Mouse (Mus musculus): Measurements from ENCODE around the gene Rapgef4. TPM values are rescaled to one million over a fixed set of nuclear protein-coding genes. Genes with fewer than 3 reads are reported as not detected.
"Not testable (repeated sequence)": the region's sequence is repeated elsewhere in the genome, so short reads cannot be mapped to it uniquely, and the experiment has no call there.

Gene Rapgef4
- total RNA-seq, 2 experiments from 2014 or later, result not detected

DNA sequence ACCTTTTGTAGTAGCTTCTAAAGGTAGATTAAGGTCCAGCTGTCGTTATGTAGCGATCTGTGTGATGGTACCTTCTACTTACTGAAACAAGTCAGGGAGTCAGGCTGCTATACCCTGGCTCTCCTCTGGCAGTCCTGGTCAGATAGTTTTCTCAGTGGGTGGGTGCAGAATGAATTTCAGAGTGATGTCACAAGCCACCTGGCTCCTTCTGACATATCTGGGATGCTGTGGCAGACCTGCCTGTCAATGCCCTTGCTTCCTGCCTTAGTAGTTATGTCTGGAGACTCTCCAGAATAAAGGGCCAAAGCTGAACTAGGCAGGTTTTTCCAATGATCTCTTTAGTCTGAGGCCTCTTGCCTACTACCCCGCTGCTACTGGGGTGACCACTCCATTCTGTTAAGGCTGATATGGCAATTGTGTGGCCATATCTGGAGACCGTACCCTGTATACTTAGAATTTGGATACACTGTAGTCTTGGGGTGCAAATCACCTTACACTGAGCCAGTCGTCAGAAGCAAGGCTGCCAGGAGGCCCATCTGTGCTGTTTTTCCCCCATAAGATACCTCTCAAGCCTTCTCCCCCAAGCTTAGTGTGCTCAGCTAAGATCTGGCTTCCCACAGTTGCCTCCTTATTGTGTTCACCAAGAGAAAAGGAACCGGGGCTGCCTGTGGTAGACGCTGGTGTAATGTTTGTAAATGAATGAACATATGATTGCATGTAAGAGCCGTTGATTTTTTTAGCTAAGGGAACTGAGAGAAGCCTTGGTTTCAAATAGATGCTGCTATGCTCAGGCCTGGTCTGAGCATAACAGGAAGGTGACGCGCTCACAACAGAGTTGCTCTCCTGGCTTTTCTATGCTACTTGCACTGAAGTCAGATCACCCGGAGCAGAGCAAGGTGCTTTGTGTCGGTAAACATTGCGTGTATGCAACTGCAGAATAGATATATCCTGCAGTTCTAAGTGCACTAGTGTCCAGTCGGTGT lies 159.1 kb downstream of the Rapgef4 start:
- no peak for ATAC-seq (replicated peaks; ENCODE audit: low FRiP score, low TSS enrichment, poor library complexity, severe bottlenecking)

DNA sequence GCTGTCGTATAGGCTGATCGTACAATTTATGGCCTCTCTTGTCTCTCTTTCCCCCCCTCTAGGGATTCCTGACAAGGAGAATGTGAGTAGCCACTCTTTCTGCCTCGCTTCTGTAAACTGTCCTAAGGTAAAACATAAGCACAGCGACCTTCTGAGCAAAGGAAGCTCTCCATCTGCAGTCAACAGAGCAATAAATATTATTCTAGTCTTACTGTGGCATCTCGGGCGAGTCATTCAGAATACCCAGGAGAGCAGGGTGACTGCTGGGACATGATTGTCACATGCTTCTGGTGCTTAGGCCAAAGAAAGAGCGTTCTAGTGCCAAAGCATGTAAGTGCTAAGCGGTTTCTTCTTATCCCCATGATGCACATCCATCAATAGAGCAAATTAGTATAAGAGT lies 160.1 kb downstream of the Rapgef4 start:
- no peak for ATAC-seq (replicated peaks; ENCODE audit: low FRiP score, low TSS enrichment, poor library complexity, severe bottlenecking)

GRCm38 (mm10) chr2:72141732-72142131 lies 160.7 kb downstream of the Rapgef4 start:
- not testable (repeated sequence) for ATAC-seq (replicated peaks; ENCODE audit: low FRiP score, low TSS enrichment, poor library complexity, severe bottlenecking)

DNA sequence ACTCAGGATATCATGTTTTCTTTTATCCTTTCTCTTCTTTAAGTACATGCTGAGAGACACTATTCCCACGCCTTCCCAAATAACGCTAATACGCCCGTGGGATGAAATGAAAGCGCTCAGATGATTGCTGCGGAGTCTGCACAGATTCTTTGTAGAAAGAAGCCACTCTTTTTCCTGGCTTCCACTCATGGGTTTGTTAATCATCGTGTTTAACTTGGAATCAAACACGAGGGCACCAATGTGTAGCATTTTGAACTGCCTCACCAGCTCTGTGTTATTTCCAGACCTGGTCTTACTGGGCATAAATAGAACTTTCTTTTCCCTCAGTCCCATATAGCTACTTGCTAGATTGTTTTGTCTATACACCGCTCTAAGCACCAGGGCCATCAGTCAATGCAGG lies 162.4 kb downstream of the Rapgef4 start:
- no peak for ATAC-seq (replicated peaks; ENCODE audit: low FRiP score, low TSS enrichment, poor library complexity, severe bottlenecking)

- ATAC-seq (replicated peaks; ENCODE audit: low FRiP score, low TSS enrichment, poor library complexity, severe bottlenecking), result no peak
These were observed 163.6 kb downstream of the Rapgef4 start for GRCm38 (mm10) chr2:72144576-72145200.

DNA sequence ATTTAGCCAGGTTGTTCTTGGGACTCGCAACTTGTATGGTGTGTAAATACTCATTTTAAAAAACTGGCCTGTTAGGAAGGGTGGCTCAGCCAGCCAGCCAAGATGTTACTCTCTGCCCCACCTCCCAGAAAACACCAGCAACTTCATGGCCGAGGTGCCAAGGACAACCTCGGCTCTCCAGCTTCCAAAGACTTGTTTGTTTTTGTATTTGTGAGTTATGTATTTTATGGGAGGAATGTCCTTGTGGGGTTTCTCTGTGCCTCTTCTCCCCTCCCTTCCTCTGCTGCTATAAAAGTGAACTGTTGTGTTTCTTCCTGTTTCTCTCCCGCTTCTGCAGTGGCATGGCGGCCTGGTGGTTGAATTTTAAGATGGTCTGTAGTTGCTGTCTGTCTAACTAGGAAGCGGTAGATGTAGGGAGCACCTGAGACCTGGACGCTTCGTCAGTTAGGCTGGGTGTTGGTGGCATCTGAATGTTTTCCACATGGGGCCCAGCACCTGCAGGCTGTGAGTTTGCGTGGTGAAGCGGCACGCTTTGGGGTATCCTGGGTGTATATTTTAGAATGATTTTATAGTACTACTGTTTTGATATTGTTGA lies 164.3 kb downstream of the Rapgef4 start:
- no peak for ATAC-seq (replicated peaks; ENCODE audit: low FRiP score, low TSS enrichment, poor library complexity, severe bottlenecking)

GRCm38 (mm10) chr2:72146061-72146460 lies 165.0 kb downstream of the Rapgef4 start:
- ATAC-seq (replicated peaks; ENCODE audit: low FRiP score, low TSS enrichment, poor library complexity, severe bottlenecking), result no peak

DNA sequence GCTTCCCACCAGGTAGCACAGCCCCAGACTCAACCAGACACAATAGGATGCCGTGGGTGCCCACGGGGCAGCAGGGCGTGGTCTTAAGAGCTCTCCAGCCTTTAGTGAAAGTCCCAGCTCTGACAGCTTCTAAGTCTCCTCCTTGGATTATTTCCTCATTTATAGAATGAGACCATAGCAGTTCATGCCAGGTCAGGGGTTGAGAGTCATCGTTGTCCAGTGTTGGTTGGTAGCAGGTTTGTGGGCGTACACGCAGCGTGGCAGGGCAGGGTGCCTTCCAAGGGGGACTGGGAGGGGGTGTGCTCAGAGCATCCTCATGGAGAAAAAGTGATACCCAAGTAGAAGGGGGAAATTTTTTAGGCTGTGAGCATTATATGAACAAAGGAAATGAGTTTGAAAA lies 166.2 kb downstream of the Rapgef4 start:
- ATAC-seq (replicated peaks; ENCODE audit: low FRiP score, low TSS enrichment, poor library complexity, severe bottlenecking), result no peak

DNA sequence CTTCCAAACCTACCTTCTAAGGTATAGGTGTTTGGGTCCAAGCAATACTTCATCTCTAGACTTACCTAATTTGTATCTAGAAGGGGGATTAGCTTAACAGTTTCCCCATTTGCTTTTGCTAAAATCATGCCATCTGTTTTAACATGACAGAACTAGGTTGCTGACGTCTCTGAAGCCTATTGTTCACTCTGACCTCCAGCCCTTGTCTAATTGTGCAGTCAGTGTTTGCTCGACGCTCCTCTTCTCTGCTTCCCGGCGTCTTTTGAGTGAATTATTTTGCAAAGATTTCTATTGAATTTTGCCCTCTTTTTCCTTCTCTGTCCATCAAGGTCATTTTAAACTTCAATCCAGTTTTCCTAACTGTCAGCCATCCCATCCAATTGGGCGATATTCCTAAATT lies 166.7 kb downstream of the Rapgef4 start:
- ATAC-seq (replicated peaks; ENCODE audit: low FRiP score, low TSS enrichment, poor library complexity, severe bottlenecking), result no peak

DNA sequence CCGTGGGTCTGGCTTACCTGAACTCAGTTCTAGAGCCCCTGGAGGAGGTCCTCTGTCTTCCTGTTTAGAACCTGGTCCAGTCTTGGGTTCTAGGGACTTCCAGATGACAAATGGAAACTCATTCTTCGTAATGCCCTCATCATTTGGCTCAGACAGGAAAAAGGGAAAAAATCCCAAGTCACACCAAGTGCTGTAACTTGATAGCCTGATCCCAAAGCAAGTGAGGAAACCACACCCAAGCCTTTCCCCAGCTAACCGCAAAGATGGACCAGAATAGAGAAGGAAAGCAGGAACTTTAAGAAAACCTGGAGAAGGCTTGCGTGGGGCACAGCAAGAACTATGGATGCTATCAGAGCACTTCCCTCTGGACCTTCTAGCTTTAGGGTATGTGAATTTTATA lies 167.6 kb downstream of the Rapgef4 start:
- no peak for ATAC-seq (replicated peaks; ENCODE audit: low FRiP score, low TSS enrichment, poor library complexity, severe bottlenecking)

GRCm38 (mm10) chr2:72149059-72149458 lies 168.0 kb downstream of the Rapgef4 start:
- ATAC-seq (replicated peaks; ENCODE audit: low FRiP score, low TSS enrichment, poor library complexity, severe bottlenecking), result no peak

- peak; percentile 95 for ATAC-seq (replicated peaks; ENCODE audit: low FRiP score, low TSS enrichment, poor library complexity, severe bottlenecking)
These were observed 170.9 kb downstream of the Rapgef4 start for GRCm38 (mm10) chr2:72151792-72152554.

GRCm38 (mm10) chr2:72152746-72153145 lies 171.7 kb downstream of the Rapgef4 start:
- no peak for ATAC-seq (replicated peaks; ENCODE audit: low FRiP score, low TSS enrichment, poor library complexity, severe bottlenecking)

DNA sequence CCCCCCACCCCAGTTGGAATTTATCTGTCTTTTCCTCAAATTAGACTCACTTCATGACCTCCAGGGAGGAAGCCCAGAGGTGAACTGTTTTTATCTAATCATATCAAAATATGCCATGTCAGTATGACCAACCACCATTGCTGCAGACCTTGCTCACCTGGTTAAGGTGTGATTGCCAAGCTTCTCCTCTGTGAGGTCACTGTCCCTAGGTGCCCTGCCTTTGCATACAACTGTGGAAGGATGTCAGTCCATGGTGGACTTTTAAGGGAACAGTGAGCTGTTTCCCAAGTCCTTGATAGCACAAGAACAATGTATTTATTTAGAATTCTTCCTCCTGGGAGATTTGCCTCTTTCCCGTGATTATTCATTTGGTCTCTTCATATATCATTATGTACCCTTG lies 172.8 kb downstream of the Rapgef4 start:
- ATAC-seq (replicated peaks; ENCODE audit: low FRiP score, low TSS enrichment, poor library complexity, severe bottlenecking), result no peak

DNA sequence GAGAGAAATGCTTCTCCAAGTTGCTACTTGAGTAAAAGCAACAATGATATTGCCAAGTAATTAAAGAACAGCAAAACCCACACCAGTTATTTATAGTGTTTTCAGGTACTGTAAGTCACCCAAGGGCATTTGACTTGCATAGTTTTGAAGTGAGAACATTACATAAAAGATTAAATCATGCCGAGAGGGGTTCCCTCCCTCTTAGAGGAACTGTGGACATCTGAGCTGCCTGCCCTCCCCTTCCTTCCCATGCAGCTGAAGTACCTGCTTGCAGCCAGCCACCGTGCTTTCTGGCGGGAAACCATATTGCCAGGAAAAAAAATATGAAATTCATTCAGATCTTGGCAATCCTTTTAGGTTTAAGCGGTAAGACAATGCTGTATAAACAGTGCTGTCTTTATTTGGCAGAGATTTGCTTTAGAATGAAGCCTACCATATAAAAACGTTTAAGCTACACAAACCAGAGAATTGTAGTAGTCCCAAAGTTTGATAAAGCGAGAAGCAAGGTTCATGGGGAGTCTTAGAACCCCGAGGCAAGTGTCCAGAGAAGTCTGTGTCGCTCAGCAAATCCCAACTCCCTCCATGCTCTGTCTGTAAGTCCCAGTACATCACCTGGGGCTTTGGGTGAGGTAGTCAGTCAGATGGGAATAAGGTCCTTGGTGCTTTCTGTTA lies 174.2 kb downstream of the Rapgef4 start:
- no peak for ATAC-seq (replicated peaks; ENCODE audit: low FRiP score, low TSS enrichment, poor library complexity, severe bottlenecking)

GRCm38 (mm10) chr2:72156484-72156883 lies 175.4 kb downstream of the Rapgef4 start:
- no peak for ATAC-seq (replicated peaks; ENCODE audit: low FRiP score, low TSS enrichment, poor library complexity, severe bottlenecking)

GRCm38 (mm10) chr2:72157561-72157960 lies 176.5 kb downstream of the Rapgef4 start:
- peak; percentile 88 for ATAC-seq (replicated peaks; ENCODE audit: low FRiP score, low TSS enrichment, poor library complexity, severe bottlenecking)

DNA sequence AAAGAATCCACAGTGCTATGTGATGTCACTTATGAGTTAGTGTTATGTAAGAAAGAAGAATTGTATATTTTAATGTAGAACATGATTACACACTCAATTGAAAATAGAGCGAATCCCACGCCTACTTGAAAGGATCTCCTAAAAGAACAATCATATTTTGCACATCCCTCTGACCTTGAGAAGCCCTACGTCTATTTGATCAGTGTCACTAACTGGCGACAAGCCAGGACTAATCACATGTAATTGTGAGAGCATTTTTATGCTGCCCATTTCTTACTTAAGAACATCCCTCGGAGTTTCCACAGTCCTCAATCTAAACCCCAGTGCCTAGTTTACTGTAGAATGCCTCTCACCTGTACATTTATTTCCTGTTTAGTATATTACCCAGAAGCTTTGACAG lies 177.0 kb downstream of the Rapgef4 start:
- ATAC-seq (replicated peaks; ENCODE audit: low FRiP score, low TSS enrichment, poor library complexity, severe bottlenecking), result no peak

- ATAC-seq (replicated peaks; ENCODE audit: low FRiP score, low TSS enrichment, poor library complexity, severe bottlenecking), result no peak
These were observed 177.7 kb downstream of the Rapgef4 start for GRCm38 (mm10) chr2:72158691-72159225.

Data from megakaryocyte-erythroid progenitor cell, adult 5-6 weeks (primary cell).